Mouse (Mus musculus) CD8-positive naive resting alpha-beta T cell, adult 57 days (primary cell): ENCODE data around the gene Qrich2. TPM values are rescaled to one million over a fixed set of nuclear protein-coding genes. Genes with fewer than 3 reads are reported as not detected.

Experiments
- total RNA-seq: library from RNA; stranded (reverse); gene quantifications from one replicate; pipeline ENCODE4 v1.2.4, GENCODE M21; 2023

Gene Qrich2
- total RNA-seq: not detected

GRCm38 (mm10) chr11:116466141-116466540 is at the start of gene Qrich2:
Qrich2 (minus strand) TSS chr11:116466241.

GRCm38 (mm10) chr11:116493795-116494252 is 27.8 kb upstream of the Qrich2 start, which contains the start of gene Prpsap1:
Prpsap1 (minus strand) TSS chr11:116494202.

GRCm38 (mm10) chr11:116433356-116434286 is 32.4 kb downstream of the Qrich2 start, which contains the start of gene Ubald2:
Ubald2 (plus strand) TSS chr11:116434094.

GRCm38 (mm10) chr11:116412904-116413630 is 53.0 kb downstream of the Qrich2 start, which contains the start of gene Rnf157:
Rnf157 (minus strand) TSS chr11:116413032.

Other genes with a start within 250 kb of the Qrich2 start
- 0.21 TPM for gene Evpl, start 228.2 kb downstream of the Qrich2 start, total RNA-seq
- gene Srp68, start 192.0 kb downstream of the Qrich2 start, total RNA-seq: 62.3 TPM
- not detected for gene Galr2, start 185.3 kb downstream of the Qrich2 start, total RNA-seq
- gene Exoc7, start 159.0 kb downstream of the Qrich2 start, total RNA-seq: 53.4 TPM
- not detected for gene Foxj1, start 130.8 kb downstream of the Qrich2 start, total RNA-seq
- gene Rnf157, start 53.2 kb downstream of the Qrich2 start, total RNA-seq: 10.5 TPM
- 101 TPM for gene Ubald2, start 32.1 kb downstream of the Qrich2 start, total RNA-seq
- gene Prpsap1, start 28.0 kb upstream of the Qrich2 start, total RNA-seq: 81.2 TPM
- 0.12 TPM for gene Sphk1, start 64.7 kb upstream of the Qrich2 start, total RNA-seq
- gene Ube2o, start 115.2 kb upstream of the Qrich2 start, total RNA-seq: 22.7 TPM
- not detected for gene Aanat, start 120.2 kb upstream of the Qrich2 start, total RNA-seq
- gene Rhbdf2, start 160.8 kb upstream of the Qrich2 start, total RNA-seq: 15.6 TPM
- not detected for gene Prcd, start 187.3 kb upstream of the Qrich2 start, total RNA-seq
- gene Cygb, start 188.1 kb upstream of the Qrich2 start, total RNA-seq: not detected